Mouse (Mus musculus) ovary, postnatal 36 days (tissue): ENCODE measurements around the gene Sult2a8.
"Not testable (repeated sequence)": the region's sequence is repeated elsewhere in the genome, so short reads cannot be mapped to it uniquely, and the experiment has no call there.

Experiments
- DNase-seq: peaks from one replicate; pipeline ENCODE4 v3.0.0; 2022; ENCODE audit warnings: low spot score, mixed read lengths

Sult2a8 gene

GRCm38 (mm10) chr7:14446534-14446933 is at the start of gene Sult2a8:
TSS of gene Sult2a8 (minus strand) at chr7:14446769.
- no peak for DNase-seq

- no peak for DNase-seq
Observed at GRCm38 (mm10) chr7:14494130-14494529, 47.6 kb upstream of the Sult2a8 start, which contains the start of gene Sult2a7. TSS of gene Sult2a7 (minus strand) at chr7:14494230.

- no peak for DNase-seq
Observed at GRCm38 (mm10) chr7:14492886-14493285, 46.3 kb upstream of the Sult2a8 start.

- DNase-seq: no peak
Observed at GRCm38 (mm10) chr7:14439581-14439980, 7.0 kb downstream of the Sult2a8 start.

GRCm38 (mm10) chr7:14438484-14438883 is 8.1 kb downstream of the Sult2a8 start:
- no peak for DNase-seq

GRCm38 (mm10) chr7:14438029-14438428 is 8.5 kb downstream of the Sult2a8 start:
- DNase-seq: no peak

- DNase-seq: not testable (repeated sequence)
Observed at GRCm38 (mm10) chr7:14399363-14399762, 47.2 kb downstream of the Sult2a8 start.

- no peak for DNase-seq
Observed at GRCm38 (mm10) chr7:14396462-14396861, 50.1 kb downstream of the Sult2a8 start.
